Mouse (Mus musculus): ENCODE data around the gene Wwtr1.

Gene Wwtr1

GRCm38 (mm10) chr3:57511816-57512586 is 63.7 kb downstream of the Wwtr1 start:
- no peak for DNase-seq

- DNase-seq = no peak
Observed at GRCm38 (mm10) chr3:57509945-57510675, 65.6 kb downstream of the Wwtr1 start.

DNA sequence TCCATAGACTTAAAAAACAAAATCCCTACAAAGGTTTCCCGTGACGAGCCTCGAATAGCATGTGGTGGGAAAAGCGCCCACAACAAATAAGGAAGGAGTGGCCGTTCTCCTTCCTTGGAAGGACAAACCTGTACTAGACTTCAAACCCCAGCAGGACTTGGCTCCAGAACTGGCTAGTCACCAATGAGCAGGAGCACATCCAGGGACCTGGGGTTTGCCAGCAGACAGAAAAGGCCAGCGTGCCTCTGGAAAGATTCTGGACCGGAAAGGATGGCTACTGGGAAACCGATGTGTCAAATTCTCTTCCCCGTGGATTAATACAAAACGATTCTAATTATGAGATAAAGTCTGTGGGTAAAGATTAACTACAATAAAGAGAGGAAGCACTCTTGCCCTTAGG is 69.7 kb downstream of the Wwtr1 start:
- DNase-seq = no peak

GRCm38 (mm10) chr3:57504756-57505155 is 71.0 kb downstream of the Wwtr1 start:
- no peak for DNase-seq

DNA sequence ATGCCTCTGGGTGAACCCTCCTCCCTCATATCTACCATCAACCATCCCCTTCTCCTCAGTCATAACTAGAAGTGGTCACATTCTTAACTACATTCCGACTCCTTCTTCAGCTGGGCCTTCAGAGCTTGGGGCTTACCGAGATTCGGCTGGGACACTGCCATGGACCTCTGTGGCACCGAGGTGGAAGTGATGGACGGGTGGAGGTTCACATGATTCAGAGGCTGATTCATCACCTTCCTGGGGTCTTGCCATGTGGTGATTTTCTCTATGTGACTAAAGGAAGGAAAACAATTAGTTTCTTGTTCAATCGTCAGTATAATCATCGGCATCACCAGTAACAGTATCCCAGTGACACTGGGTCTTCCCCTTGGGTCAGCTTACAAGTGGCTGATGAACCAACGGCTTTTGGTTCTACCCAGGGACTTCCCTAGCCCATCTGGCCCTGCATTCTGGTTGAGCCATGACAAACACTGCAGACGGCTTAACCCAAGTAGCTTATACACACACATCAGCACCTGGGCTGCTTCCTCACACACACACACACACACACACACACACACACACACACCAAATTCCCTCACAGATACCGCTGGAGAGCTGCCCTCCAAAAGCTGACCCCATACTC is 74.0 kb downstream of the Wwtr1 start:
- no peak for DNase-seq

DNA sequence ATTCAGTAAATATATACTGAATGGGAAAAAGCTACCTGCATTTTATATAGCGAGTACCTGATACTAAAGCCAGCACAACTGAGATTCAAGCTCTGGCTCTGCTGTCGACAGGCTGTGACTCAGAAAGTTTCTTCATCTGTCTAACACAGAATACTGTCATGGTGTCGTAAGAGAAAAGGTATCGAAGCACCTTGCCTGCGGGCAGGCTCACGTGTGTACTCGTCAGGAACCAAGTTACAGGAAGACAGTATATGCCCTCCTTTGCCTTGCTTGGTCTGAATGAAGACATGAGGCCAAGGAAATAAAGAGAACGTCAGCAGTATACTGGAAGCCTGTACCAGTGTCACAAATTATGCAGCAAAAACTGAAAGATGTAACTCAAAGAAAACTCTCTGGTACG is 74.9 kb downstream of the Wwtr1 start:
- no peak for DNase-seq

- DNase-seq = no peak
Observed at GRCm38 (mm10) chr3:57497791-57498190, 77.9 kb downstream of the Wwtr1 start.

GRCm38 (mm10) chr3:57496428-57496827 is 79.3 kb downstream of the Wwtr1 start:
- DNase-seq = no peak

GRCm38 (mm10) chr3:57487455-57488153 is 88.1 kb downstream of the Wwtr1 start:
- DNase-seq = peak; percentile 79

- no peak for DNase-seq
Observed at GRCm38 (mm10) chr3:57486068-57486467, 89.6 kb downstream of the Wwtr1 start.

DNA sequence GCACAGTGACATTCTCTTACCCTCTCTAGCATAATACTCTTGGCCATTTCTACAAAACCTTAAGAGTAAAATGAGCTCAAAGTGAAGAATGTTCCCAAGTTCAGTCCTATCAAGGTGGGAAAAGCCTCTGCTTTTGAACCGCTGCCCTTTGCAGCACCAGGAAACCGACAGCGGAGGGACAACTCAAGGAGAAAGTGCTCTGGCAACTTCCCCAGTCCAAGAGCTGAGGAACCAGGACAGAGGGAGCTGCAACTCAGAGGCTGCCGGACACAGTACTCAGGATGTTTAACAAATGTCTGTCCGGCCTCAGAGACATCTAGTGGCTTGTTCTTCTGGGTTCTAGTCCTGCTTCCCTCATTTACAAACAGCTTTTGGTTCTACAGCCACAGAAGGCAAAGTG is 93.7 kb downstream of the Wwtr1 start:
- DNase-seq = no peak

DNA sequence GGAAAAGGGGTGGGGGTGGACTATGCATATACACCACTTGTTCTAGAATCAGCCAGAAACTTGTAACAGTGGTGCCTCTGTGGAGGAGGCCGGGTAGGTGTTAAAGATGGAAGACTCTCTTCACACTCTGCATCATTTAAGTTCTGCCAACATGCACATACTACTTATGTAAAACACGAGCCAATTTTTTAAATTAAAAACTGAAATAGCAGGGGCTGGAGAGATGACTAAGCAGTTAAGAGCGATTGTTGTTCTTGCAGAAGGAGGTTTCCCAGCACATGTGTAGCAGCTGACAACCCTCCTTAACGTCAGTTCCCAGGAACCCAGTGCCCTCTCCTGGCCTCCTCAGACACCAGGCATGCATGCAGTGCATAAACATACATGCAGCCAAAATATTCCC is 95.1 kb downstream of the Wwtr1 start:
- no peak for DNase-seq

DNA sequence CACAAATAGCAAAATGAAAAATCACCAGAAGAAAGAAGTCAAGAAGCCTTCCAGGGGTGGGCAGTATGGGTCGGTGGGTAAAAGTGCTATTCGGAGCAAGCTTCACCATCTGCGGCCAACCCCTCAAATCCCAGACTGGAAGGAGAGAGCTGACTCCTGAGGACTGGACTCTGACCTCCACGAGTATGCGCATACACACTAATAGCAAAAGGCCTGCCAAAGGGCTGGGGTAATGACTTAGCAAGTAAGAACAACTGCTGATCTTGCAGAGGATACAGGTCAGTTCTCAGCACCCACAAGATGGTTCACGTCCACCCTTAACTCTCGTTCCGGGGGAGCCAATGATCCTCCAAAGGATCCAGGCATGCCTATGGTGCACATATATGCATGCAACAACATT is 101.3 kb downstream of the Wwtr1 start:
- no peak for DNase-seq

DNA sequence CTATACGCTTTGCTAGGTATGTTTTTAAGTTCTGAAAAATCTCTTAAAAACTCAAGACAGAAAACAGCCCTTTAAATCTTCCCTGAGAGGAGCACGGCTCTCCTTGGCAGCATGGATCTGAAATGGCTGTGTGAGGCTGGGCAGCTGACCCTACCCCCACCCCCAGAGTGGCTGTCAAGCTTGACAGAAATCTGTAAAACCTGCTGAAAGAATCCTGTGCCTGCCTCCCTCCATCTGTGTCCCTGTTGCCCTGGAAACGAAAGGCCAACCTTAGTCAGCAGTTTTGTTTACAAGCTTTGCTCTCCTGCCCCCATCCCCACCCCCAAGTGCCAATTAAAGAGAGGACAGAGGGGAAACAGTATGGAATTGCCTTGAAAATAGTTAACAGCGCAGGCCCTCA is 103.3 kb downstream of the Wwtr1 start:
- DNase-seq = peak; percentile 84

DNA sequence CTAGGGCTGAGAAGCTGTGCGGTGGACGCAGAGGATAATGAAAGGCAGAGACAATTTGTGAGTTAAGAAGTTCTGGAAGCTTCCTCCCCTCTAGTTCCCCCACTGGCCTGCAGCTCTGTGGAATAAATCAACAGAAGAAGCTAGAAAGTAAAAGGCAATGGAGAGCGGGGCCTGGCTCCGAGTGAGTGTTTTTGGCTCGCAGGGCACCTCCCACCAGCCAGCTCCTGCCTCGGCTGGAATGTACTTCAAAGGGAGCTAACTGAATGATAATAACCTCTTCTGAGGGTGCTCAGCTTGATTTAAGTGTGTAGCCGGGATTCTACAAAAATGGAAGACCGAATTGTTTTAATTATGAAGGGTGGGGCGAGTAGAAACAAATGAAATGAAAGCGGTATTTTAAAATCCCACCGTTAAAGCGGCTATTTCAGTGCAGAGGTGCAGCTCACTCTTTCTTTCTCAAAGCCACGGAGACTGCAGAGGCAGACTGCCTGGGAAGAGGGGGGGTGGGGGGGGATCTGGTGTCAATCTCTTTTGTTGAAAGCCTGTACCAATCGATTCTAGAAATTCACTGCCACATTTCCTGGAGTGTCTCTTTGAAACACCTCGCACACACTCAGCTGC is 104.6 kb downstream of the Wwtr1 start:
- peak; percentile 66 for DNase-seq

DNA sequence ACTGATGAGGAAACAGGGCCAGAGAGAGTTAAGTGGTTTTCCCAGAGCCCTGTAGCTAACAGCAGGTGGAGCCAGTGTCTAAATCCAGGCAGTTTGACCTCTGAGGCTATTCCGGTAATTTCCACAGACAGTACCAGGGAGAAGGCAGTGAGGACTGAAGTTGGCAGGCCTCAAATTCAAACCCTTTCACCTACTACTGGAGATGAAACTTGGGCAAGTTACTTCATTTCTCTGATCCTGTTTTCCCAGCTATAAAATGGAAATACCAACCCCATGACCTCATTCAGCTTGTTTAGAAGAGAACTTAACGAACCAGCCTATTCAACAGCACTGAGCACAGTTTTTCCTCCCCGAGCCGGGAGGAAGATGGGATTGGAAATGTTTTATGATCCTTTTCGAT is 105.4 kb downstream of the Wwtr1 start:
- DNase-seq = peak; percentile 81

- DNase-seq = no peak
Observed at GRCm38 (mm10) chr3:57469325-57469724, 106.4 kb downstream of the Wwtr1 start.

DNA sequence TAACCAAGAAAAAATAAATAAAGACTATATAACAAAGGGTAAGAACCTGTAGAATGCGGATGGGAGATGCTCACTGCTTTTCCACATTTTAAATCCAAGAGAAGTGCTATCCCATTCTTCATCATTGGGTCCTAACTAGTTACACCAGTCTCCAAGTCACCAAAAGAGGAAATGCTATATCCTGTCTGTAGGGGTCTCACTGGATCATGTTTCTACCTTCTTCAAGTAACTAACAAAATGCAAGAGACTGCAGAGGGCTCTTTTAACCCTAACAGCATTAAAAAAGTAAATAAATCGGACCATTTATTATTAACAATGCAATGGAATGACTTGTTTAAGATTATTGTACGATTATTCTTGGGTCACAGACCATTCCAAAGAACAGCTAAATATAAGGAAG is 109.4 kb downstream of the Wwtr1 start:
- DNase-seq = no peak

DNA sequence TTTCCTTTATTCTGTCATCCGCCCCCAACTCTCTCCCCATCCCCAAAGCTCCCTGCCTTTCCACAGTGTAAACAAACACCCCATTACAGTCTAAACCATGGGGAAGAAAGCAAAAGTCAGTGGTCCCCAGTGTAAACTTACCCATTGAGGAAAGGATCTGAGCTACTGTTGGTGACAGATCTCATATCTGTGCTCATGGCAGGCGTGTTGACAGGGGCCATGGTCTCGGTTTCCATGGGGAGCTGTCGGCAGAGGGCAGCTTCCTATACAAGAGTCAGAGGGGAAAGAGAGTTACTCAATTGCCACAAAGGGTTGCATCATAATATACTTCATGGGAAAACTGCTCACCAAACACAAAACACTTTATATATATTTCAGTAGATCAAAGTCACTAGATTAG is 112.4 kb downstream of the Wwtr1 start:
- DNase-seq = no peak

DNA sequence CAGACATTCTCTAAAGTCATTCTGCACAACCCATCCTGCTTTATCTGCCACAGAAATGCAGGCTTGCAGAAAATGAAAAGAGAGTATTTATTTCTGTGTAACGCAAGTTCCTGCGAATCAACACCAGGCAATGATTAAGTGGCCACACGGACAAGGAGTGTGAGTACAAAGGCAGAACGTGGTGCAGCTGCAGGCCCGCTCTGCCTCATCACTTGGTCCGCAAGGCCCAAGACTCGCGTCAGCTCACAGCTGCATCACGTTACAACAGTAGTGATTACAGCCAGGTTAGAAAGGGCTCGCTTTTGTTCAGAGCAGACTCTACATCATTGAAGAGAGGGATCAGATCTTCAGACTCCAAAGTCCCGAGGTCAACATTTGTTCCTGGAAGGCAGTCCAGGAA is 117.1 kb downstream of the Wwtr1 start:
- DNase-seq = peak; percentile 56

GRCm38 (mm10) chr3:57448445-57448844 is 127.3 kb downstream of the Wwtr1 start:
- peak; percentile 88 for DNase-seq

DNA sequence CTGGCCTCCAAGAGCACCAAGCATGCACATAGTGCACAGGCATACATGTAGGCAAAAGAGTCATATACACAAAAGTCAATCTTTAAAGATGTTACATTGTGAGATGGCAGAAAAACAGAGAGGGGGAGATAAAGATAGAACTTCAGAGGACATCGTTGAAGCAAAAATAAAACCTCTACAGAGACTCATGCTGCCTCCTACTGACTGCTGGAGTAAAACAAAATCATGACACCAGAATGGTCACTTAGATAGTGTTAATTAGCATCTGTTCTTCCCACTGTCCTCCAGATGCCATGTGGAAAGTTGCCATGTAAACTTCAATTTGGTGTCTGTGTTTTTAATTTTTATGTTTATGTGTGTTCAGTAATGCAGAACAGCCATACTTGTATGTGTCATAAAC is 127.8 kb downstream of the Wwtr1 start:
- DNase-seq = no peak

- no peak for DNase-seq
Observed at GRCm38 (mm10) chr3:57445706-57446105, 130.0 kb downstream of the Wwtr1 start.

All from embryo, embryonic 11 days (tissue).